Mouse (Mus musculus): ENCODE measurements at regions not wholly inside any gene's neighbourhood (a gene's known extent, or its start where the extent isn't known, plus 50 kb on each side); places are given as distances from the start of the nearest gene placed in this dataset.
"Not testable (repeated sequence)": the region's sequence is repeated elsewhere in the genome, so short reads cannot be mapped to it uniquely, and the experiment has no call there.

DNA sequence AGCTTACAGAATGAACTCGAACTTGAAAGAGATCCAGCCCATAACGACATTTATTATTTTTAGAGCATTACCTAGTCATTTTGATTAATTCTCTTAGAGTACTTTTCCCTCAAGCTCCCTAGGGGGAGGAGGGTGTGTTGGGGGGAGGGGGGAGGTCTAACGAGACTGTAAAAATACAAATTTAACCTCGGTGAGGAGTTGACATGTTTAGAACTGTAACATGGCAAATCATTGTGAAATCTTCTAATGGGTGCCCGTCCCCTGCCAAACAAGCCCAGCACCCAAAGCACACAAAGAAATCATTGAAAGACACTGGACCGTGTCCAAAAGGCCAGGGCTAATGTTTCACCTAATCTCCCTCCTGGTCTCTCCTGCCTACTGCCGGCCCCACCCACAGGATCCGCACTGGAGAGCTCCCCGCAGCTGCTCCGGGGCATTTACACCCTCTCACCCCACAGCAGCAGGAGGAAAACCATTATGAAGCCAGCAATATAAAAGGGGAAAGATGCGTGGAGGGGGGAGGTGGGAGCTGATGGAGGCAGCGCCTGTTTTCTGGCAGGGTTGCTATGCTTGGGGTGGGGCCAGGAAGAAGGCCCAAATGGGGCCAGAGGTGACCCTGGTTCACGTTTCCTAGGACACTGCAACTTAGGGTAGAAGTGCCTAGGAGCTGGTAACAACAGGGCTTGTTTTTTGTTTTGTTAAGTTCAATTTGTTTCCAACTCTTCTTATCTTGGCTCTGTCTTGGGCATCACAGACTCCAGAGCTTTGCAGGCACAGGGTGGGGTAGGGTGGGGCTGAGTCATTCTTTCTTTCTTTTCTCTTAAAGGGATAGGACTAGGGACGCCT is 223.5 kb upstream of the Klf3 start:
- peak; percentile 61 to 65 for DNase-seq

DNA sequence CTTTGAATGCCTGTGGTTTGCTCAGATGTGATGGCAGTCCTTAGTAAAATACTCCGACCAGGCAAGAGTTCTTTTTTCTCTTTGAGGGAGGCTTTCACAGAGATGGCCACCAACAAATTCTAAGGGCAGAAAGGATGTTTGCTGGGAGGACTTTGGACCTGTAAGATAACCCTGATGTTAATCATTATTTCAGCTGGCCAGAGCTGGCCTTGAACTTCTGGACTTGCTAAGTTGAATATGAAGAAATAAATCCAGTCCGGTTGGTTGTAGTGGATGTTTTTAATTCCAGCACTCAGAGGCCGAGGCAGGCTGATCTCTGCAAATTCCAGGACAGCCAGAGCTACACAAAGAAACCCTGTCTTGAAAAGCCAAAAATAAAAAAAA is 222.9 kb upstream of the Klf3 start:
- intact Hi-C loops (cut with DNase I), result loop anchor here (5.0 kb wide), 2 partner anchors 193 to 282 kb away; no protein-coding TSS in a partner anchor

More for the DNA sequence above, 223.5 kb upstream of the Klf3 start:
- intact Hi-C loops (cut with DNase I), result loop anchor here (2.0 to 5.0 kb wide), 5 partner anchors 72 to 292 kb away; no protein-coding TSS in a partner anchor

DNA sequence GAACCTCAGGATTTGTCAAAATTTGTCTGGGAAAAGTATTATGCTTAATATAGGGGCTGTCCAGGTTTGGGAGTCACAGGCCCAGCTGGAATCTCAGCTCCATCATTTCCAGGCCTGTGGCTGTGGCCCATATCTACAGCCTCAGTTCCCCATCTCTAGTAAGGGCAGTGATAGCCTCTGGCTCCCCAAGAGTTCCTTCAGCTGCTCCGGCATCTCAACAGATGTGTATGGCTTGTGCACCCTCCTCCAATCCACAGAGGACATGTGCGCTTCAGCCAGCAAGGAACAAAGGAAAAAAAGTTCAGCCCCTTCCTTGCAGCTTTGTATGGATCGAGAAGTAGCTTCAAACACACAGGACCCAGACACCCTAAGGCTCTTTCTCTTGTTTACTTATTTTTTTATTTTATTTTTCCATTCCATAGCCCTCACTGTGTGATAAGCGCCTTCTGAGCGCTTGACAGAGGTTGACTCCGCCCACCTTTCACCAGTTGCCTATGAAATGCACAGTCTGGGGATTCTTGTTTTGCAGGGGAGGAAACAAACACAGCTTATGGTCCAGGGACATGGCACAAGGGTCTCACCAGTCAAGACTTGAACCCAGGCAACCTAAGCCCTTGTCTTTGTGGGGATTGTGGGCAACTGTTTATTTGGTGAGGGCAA is 222.3 kb upstream of the Klf3 start:
- DNase-seq, result peak; percentile 36 to 47

More for the DNA sequence above, 222.9 kb upstream of the Klf3 start:
- no peak for DNase-seq

DNA sequence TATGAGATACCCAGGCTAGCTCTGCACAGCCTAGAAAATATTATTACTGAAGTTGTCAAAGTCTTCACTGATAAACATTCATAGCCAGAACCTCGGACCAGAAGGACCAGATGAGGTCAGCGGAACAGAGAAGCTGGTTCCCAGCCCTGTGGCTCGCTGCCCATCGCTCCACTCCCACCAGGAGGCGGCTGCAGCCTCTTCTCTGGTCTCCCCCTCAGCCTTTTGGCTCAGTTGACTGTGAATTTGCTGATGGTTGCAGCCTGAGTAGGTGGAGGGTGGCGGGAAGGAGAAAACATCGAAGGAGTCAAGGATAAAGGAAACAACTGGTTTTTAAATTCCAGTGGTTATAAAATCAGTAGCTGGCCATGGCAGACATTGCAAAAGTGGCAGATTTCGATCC is 221.7 kb upstream of the Klf3 start:
- peak; percentile 84 to 86 for DNase-seq
- intact Hi-C loops (cut with DNase I), result loop anchor here (5.0 kb wide), 2 partner anchors 194 to 281 kb away; no protein-coding TSS in a partner anchor

More for the DNA sequence above, 222.3 kb upstream of the Klf3 start:
- intact Hi-C loops (cut with DNase I), result loop anchor here (5.0 kb wide), 2 partner anchors 194 to 281 kb away; no protein-coding TSS in a partner anchor

DNA sequence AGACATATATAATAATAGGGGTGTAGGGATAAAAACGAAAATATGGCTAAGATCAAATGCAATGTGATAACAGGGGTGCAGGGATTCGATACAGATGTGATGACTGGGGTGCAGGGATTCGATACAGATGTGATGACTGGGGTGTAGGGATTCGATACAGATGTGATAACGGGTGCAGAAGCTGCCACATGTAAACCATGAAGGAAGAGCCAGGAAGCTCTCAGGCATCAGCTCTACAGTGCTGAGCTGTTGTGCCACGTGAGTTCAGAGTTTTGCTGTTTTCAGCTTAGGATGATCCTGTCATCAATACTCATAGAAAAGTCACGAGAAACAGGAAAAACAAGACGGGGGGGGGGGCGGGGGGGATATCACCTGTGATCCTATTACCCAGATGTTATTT is 221.2 kb upstream of the Klf3 start:
- DNase-seq, result no peak
- intact Hi-C loops (cut with DNase I), result loop anchor here (2.0 to 5.0 kb wide), 3 partner anchors 15 to 280 kb away; no protein-coding TSS in a partner anchor

DNA sequence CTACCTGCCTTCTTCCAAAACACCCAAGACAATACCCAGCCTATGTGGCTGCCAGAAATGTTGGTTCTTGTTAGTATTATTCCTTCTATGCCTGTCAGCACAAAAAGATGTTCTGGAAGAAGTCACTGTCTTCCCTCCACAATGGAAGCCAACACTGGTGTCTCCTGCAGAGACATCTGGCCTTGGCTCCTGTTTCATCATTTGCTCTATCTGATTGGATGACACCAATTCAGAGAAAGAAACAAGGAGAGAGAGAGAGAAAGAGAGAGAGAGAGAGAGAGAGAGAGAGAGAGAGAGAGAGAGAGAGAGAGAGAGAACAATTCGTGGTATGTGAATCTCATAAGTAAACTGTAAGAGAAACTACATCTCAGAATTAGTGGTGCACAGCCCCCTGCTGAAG is 218.9 kb upstream of the Klf3 start:
- intact Hi-C loops (cut with DNase I), result loop anchor here (5.0 kb wide), 2 partner anchors 197 to 278 kb away; no protein-coding TSS in a partner anchor
- no peak for DNase-seq

DNA sequence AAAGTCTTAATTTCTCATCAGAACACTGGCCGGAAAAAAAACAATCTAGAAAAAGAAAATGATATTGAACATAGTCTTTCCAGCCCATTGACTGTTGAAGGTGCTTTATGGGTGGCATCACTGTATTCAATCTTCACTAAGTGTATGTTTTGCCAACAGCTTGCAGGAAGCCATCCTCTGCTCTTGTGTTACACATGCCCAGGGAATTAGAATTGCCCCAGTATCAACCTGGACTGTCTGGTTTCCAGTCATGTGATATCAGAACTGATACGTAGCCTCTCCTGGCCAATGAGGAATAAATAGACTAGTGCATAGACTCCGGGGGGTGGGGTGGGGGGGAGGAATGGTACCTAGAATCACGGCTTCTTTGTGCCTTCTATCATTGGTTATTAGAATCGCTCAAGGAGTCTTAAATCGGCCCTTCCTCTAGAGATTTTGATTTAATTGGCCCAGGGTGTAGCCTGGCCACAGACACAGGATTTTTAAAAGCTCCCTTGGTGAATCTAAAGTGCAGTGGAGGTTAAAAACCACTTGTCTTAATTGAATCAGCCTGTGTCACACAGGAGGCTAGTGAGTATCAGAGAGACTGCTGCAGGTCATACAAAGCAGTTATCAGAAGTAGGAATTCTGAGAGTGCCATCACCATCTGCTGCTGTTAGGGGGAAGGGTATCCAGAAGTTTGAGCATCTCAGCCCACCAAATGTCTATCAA is 218.0 kb upstream of the Klf3 start:
- intact Hi-C loops (cut with DNase I), result loop anchor here (5.0 kb wide), 1 partner anchor 72 kb away; no protein-coding TSS in a partner anchor
- DNase-seq, result no peak

DNA sequence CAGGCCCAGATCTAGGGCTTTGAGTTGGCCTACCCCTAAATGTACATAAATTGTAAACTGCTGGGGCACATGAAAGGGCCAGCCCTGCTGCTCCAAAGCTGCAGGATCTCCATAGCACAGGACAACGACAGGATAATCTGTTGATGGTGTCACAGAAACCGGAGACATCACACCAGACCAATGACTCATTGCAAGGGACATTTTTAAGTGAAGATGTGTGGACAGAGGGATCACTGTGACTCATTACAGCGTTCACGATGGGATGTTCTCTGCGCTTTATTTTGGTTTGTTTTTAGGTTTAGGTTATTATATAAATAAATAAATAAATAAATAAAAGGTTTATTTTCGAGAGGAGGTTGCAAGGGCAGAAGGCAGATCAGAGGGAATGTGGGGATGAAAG is 216.9 kb upstream of the Klf3 start:
- DNase-seq, result no peak
- intact Hi-C loops (cut with DNase I), result loop anchor here (5.0 kb wide), 1 partner anchor 71 kb away; no protein-coding TSS in a partner anchor

DNA sequence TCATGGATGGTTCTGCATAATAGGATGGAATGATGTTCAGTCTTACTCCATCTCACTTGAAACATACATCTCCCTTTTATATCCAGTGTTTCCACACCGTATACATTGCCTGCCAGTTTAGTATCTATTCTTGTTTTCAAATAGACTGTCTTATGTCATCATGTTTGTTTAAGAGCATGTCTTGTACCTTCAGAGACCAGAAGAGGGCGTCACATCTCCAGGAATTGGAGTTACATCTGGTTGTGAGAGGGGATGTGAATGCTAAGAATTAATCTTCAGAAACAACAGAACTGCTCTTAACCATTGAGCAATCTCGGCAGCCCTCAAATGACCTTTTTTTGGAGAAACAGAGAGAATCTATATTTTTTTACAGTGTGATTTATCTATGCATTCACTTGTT is 216.3 kb upstream of the Klf3 start:
- intact Hi-C loops (cut with DNase I), result loop anchor here (5.0 kb wide), 1 partner anchor 70 kb away; no protein-coding TSS in a partner anchor
- no peak for DNase-seq

DNA sequence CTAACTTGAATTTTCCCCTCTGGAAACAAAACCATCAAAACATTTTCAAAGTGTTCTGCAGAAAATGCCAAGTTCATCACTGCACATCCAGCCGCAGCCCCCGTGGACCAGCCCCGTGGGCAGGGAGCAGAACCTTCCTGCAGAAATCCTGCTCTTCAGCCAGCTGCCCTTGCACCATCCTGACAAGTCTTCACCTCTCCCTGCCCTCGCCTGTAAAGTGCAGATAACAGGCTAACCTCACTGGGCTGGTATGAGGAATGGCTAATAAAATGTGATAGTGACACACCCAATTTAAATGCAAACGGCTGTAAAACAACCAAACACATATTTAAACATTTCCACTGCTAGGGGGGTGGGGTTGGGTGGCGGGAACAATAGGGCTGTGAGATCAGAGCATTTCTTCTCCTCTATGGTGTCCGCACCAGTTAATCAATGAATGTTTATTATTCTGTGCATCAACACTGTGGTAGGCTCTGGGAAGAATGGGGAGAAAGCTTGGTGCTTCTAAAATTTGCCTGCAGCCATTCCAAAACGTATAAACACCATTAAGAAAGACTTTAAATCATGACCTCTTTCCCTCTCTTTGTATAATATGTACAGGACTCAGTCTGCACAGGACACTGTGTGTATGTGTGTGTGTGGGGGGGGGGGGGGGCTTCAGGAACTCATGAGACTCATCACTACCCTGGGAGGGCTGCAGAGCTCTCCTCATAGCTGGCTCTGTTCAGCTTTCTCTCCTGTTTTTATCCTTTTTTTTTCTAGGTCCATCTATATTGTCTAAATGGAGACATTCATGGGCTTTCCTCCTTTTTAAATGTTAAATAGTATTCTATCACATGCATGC is 215.1 kb upstream of the Klf3 start:
- DNase-seq, result no peak
- intact Hi-C loops (cut with DNase I), result loop anchor here (5.0 kb wide), 1 partner anchor 69 kb away; no protein-coding TSS in a partner anchor

DNA sequence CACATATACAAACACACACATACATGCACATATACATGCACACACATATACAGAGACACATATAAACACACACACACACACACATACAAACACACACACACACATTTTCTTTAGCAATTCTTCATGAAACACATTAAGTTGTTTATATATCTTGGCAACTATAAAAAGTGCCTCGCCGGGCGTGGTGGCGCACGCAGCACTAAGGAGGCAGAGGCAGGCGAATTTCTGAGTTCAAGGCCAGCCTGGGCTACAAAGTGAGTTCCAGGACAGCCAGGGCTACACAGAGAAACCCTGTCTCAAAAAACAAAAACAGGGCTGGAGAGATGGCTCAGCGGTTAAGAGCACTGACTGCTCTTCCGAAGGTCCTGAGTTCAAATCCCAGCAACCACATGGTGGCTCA is 214.4 kb upstream of the Klf3 start:
- intact Hi-C loops (cut with DNase I), result loop anchor here (5.0 kb wide), 1 partner anchor 69 kb away; no protein-coding TSS in a partner anchor
- DNase-seq, result not testable (repeated sequence)

DNA sequence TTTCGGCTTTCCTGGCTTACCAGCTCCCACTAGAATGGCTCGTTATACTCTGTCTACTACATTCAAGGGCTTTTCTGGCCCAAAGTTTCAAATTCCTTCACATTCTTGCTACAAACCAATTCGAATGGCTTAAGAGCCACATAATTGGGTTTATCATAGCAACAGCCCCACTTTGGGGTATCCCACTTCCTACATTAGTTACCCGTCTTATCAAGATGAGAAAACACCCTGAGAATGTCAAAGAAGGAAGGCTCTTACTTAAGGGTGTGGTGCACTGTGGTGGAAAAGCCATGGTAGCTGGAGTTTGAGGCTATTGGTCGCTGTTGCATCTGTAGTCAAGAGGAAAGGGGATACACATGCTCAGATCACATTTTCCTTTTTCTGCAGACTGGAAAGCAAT is 213.2 kb upstream of the Klf3 start:
- no peak for DNase-seq
- intact Hi-C loops (cut with DNase I), result no loop called here

DNA sequence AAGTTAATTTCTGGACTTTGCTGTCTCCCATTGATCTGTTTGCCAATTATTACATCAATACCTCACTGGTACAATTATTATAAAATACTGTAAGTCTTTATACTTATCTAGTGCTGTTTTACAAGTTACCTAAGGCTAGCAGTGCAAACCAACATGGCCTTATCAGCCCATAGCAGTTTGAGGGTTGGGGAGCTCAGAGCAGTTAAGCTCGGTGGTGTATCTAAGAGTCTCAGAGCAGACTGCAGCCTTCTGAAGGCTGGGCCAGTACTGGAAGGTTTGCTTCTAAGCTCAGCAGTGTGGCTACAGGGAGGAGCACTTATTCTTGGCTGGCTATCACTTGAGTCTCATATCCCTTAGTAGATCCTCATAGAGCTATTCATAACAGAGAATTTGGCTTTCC is 212.4 kb upstream of the Klf3 start:
- no peak for DNase-seq
- intact Hi-C loops (cut with DNase I), result no loop called here

DNA sequence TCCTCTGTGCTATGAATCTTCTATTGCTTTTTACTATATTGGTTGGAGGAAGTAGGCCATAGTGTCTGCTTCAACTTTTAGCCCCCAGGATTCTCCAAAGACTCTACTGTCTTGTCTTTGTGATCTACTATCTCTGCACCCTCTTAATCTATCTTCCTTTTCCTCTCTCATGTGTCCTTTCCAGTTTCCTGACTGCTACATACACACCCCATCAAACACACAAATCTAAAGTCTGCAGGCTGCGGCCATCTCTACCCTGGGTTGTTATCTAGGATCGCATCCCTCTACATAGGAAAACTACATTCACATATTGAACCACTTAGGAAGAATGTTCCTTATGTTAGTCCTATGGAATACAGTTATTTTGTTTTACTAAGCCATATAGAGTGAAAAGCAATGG is 211.4 kb upstream of the Klf3 start:
- DNase-seq, result no peak
- intact Hi-C loops (cut with DNase I), result no loop called here

DNA sequence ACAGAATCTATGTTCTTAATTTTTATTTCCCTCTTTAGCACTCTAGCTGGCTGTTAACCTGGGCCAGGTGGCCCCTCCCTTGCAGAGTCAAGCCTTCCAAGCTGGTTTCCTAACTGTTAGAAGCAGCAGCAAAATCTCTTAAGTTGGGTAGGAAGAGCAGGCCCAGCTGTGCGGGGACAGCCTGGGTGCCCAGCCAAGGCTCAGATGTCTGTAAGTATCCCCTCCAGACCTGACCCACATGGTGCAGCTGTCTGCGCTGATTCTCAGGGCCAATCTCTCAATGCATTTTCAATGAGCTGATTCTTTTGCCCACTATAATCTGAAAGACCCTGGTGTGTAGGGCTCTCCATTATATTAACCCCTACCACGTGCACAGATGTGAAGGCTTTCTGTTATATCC is 208.0 kb upstream of the Klf3 start:
- peak; percentile 31 to 41 for DNase-seq
- intact Hi-C loops (cut with DNase I), result no loop called here

DNA sequence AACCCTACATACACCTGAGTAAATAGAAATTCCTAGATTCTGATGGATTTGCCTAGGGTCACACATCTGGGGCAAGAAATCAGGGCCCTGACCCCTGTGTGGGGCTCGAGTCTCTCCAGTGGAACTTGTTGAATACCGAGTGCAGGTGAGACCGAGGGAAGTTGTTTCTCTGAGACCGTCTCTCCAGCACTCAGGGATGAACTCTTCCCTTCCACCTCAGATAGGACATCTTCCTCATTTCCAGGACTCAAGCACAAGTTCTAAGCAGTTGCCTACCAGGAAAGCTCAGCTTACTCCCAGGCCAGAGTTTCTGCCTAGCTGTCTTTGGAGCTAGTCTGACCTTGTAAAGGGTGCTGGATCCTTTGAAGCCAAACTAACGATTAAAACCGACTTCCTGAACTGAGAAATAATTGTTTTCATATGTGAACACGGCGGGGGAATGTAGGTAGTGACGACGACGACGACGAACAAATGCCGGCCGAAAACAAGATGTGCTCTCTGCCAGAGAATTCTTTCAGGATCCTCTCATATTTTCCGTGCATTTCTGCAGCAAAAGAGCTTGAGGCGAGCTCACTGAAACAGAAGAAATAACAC is 207.3 kb upstream of the Klf3 start:
- DNase-seq, result no peak
- intact Hi-C loops (cut with DNase I), result loop anchor here (2.0 kb wide), 1 partner anchor 13 kb away; no protein-coding TSS in a partner anchor

DNA sequence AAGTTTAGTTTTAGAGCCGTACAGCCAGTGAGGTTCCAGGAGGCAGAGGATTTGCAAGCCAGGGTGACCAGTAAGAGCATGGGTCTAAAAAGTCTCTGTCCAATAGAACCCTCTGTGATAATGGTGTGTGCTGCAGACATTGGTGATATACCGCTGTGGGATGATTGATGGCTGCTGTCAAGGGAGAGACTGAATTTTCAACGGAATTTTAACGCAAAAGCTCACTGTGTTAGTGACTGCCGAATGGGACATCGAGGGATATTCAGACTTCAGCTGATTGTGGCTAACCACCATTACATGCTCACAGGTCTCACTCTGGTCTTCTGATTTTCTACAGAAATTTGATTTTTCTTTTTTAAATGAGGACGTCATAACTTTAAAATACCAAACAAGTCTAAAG is 206.2 kb upstream of the Klf3 start:
- intact Hi-C loops (cut with DNase I), result loop anchor here (2.0 kb wide), 1 partner anchor 14 kb away; no protein-coding TSS in a partner anchor
- no peak for DNase-seq

DNA sequence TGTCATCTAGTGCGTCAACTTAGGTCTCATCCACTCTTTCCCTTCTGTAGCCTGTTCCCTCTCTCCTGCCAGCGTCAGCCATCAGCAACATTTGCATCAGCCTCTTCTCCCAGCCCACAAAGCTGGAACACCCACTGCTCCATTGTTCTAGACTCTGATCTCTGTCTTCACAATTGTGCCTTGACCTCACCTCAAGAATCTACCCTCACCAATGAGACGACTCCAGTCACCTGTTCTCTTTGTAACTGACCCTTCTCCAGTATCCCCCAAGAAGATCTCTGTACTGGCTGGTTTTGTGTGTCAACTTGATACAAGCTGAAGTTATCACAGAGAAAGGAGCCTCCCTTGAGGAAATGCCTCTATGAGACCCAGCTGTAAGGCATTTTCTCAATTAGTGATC is 205.7 kb upstream of the Klf3 start:
- no peak for DNase-seq
- intact Hi-C loops (cut with DNase I), result loop anchor here (2.0 kb wide), 1 partner anchor 15 kb away; no protein-coding TSS in a partner anchor

DNA sequence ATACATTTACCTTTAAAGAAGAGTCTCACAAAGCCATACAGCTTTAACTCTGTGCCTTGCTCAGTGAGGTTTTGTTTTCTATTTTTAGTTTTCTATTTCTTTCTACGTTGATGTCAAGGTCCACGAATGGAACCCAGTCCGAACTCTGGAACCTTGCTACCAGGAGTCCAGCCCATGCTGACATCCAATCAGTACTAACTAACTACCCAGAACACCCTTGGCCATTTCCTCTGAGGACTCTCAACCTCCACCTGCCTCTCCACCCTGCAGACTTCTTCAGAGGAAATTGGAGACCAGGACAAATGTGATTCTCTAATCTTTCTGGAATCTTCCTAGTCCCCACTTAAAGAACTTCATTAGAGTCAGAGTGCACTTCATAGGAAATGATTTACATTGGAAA is 204.6 kb upstream of the Klf3 start:
- intact Hi-C loops (cut with DNase I), result no loop called here
- DNase-seq, result no peak
